Mouse (Mus musculus) kidney, adult 2 months (tissue): ENCODE measurements around the gene Mrm2.

ENCODE experiments used
- CTCF ChIP-seq: fragments of 200-500 bp; conservative IDR thresholded peaks from 2 replicates; pipeline ENCODE4 v1.5.1; 2011; ENCODE audit warnings: low read depth, mild to moderate bottlenecking, control low read depth, low read length, moderate library complexity, mixed read lengths; ENCODE audit not compliant: insufficient read depth, insufficient read length
- POLR2A ChIP-seq: fragments of 200-500 bp; IDR thresholded peaks from one replicate; pipeline ENCODE4 v1.6.1; 2011; ENCODE audit warnings: low read depth, low read length, control low read depth

DNA sequence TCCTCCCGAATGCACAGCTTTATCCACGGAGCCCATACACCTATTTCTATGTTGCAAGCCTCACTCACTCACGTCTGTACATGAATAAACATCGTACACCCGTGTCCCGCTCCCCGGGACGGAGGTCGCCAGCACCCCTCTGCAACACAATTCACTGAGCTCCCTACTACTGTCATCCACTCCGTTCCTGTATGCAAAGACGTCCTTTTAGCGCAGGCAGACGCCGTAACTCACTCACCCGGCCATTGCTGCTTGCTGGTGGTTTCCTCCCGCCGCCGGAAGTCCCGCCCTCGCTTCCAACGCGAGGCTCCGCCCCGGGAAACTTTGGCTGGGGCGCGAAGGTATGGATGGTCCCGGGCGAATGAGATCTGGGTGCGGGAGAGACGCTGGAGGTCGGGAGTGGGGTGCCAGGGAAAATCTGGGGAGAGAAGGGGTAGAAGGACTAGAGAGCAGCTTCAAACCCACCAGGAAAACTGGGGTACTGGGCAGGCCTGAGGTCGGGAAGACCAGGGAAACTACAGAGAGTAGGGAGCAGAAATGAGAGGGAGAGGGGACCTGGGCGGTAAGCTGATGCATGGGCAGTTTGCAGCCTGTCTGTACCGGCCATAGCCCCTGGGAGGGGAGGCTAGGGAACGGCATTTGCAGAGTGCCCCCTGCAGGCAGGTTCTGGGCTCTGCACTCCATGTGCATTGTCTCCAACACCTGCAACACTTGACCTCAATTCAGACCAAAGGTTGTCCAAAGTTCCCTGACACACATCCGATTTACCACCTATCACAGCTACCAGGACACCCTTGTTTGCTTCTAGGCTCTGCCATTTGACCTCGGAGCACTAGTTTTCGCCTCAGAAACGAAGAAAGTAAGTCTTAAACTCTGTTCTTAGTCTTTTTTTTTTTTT lies at the start of gene Mrm2:
- TF ChIP-seq POLR2A: peak; percentile 18
- TF ChIP-seq CTCF: peak; percentile 86
